Mouse (Mus musculus) hindbrain, embryonic 15.5 days (tissue): Measurements from ENCODE around the gene Fgfr2. TPM values are rescaled to one million over a fixed set of nuclear protein-coding genes. Genes with fewer than 3 reads are reported as not detected.
A peak's percentile ranks its signal among the peaks of the same experiment; 100 is the strongest.

ENCODE experiments used
- ATAC-seq: fragments of 200-750 bp; cut with Nextera tagmentation; 2 replicates; pipeline ENCODE4 v1.8.0; 2017; ENCODE audit warnings: low read depth, moderate number of reproducible peaks, moderate TSS enrichment; ENCODE audit not compliant: low FRiP score
- H3K27ac ChIP-seq: fragments of 300-500 bp; sonication (generic); replicated peaks from 2 replicates; pipeline ENCODE4 v1.5.1; 2015; ENCODE audit warnings: mild to moderate bottlenecking, inconsistent platforms
- H3K27me3 ChIP-seq: fragments of 300-500 bp; sonication (generic); 2 replicates; pipeline ENCODE4 v1.6.1; 2015; ENCODE audit warnings: control low read depth, inconsistent platforms
- H3K36me3 ChIP-seq: fragments of 300-500 bp; sonication (generic); 2 replicates; pipeline ENCODE4 v1.6.1; 2015; ENCODE audit warnings: control low read depth, inconsistent platforms
- H3K4me1 ChIP-seq: fragments of 300-500 bp; sonication (generic); replicated peaks from 2 replicates; pipeline ENCODE4 v1.6.1; 2015; ENCODE audit warnings: control low read depth, inconsistent platforms
- H3K4me2 ChIP-seq: fragments of 300-500 bp; sonication (generic); 2 replicates; pipeline ENCODE4 v1.6.1; 2015; ENCODE audit warnings: moderate library complexity, mild to moderate bottlenecking, inconsistent platforms
- H3K4me3 ChIP-seq: fragments of 300-500 bp; sonication (generic); 2 replicates; pipeline ENCODE4 v1.5.1; 2015; ENCODE audit warnings: mild to moderate bottlenecking, inconsistent platforms
- H3K9ac ChIP-seq: fragments of 300-500 bp; sonication (generic); 2 replicates; pipeline ENCODE4 v1.6.1; 2015; ENCODE audit warnings: inconsistent platforms
- H3K9me3 ChIP-seq: fragments of 300-500 bp; sonication (generic); 2 replicates; pipeline ENCODE4 v1.6.1; 2016; ENCODE audit warnings: control low read depth, inconsistent platforms
- WGBS: fragments of 180-500 bp; shearing (Covaris S2); methylation state at CpG from one replicate; pipeline ENCODE4 v1.1.7; 2015; 5-methylcytosine and 5-hydroxymethylcytosine counted together
- polyA plus RNA-seq: library from polyadenylated mRNA; unstranded; fragments of >200 nt; fragmentation: Nextera tagmentation; extraction: Ambion mirVana; gene quantifications from 2 replicates; pipeline ENCODE4 v1.2.1, GENCODE M21; 2015

The Fgfr2 gene
- polyA plus RNA-seq, 1 experiment from 2014 or later, result 28.5 TPM

- no peaks in the 10 kb centered on the region for H3K4me1 ChIP-seq
- no peaks in the 10 kb centered on the region for H3K9me3 ChIP-seq
- 43% methylated on average over 10 of the region's 10 CpGs for WGBS
These were observed 766.0 kb downstream of the Fgfr2 start for GRCm38 (mm10) chr7:132356881-132357840.

GRCm38 (mm10) chr7:132356185-132356584, 767.0 kb downstream of the Fgfr2 start:
- H3K27ac ChIP-seq, result no peak overlapping the region
- ATAC-seq, result no peak
- no peaks in the 10 kb centered on the region for H3K27me3 ChIP-seq
- no peak overlapping the region for H3K4me3 ChIP-seq
- 18% methylated on average over 8 of the region's 8 CpGs for WGBS
- H3K36me3 ChIP-seq, result no peaks in the 10 kb centered on the region
- H3K9me3 ChIP-seq, result no peaks in the 10 kb centered on the region
- no peak overlapping the region for H3K9ac ChIP-seq
- no peak overlapping the region for H3K4me2 ChIP-seq
- no peaks in the 10 kb centered on the region for H3K4me1 ChIP-seq

More at GRCm38 (mm10) chr7:132356881-132357840, 766.0 kb downstream of the Fgfr2 start:
- no peak for ATAC-seq
- Histone ChIP-seq H3K36me3 (no peaks in the 10 kb centered on the region), H3K4me3 (no peak overlapping the region), H3K9ac (no peak overlapping the region), H3K27ac (no peak overlapping the region), H3K27me3 (no peaks in the 10 kb centered on the region), H3K4me2 (no peak overlapping the region)

GRCm38 (mm10) chr7:132355767-132356166, 767.4 kb downstream of the Fgfr2 start:
- WGBS, result 73% methylated on average over 6 of the region's 6 CpGs
- H3K4me1 ChIP-seq, result no peaks in the 10 kb centered on the region
- no peaks in the 10 kb centered on the region for H3K9me3 ChIP-seq
- H3K4me3 ChIP-seq, result no peak overlapping the region
- H3K27ac ChIP-seq, result no peak overlapping the region
- H3K36me3 ChIP-seq, result no peaks in the 10 kb centered on the region
- no peak overlapping the region for H3K4me2 ChIP-seq
- no peaks in the 10 kb centered on the region for H3K27me3 ChIP-seq
- no peak overlapping the region for H3K9ac ChIP-seq
- ATAC-seq, result no peak

- no peaks in the 10 kb centered on the region for H3K4me1 ChIP-seq
- no peak overlapping the region for H3K4me3 ChIP-seq
- ATAC-seq, result no peak
- H3K9ac ChIP-seq, result no peak overlapping the region
- no peaks in the 10 kb centered on the region for H3K9me3 ChIP-seq
- no peak overlapping the region for H3K4me2 ChIP-seq
- no peak overlapping the region for H3K27ac ChIP-seq
- H3K36me3 ChIP-seq, result no peaks in the 10 kb centered on the region
- WGBS, result 72% methylated on average over 6 of the region's 6 CpGs
- H3K27me3 ChIP-seq, result no peaks in the 10 kb centered on the region
These were observed 774.0 kb downstream of the Fgfr2 start for GRCm38 (mm10) chr7:132349075-132349572.

GRCm38 (mm10) chr7:132347273-132348045, 775.7 kb downstream of the Fgfr2 start:
- Histone ChIP-seq H3K36me3 (no peaks in the 10 kb centered on the region), H3K4me2 (no peak overlapping the region), H3K27ac (no peak overlapping the region), H3K4me3 (no peak overlapping the region), H3K27me3 (no peaks in the 10 kb centered on the region), H3K9ac (no peak overlapping the region), H3K9me3 (no peaks in the 10 kb centered on the region), H3K4me1 (no peaks in the 10 kb centered on the region)
- no peak for ATAC-seq
- WGBS, result 80% methylated on average over 9 of the region's 9 CpGs

- H3K9me3 ChIP-seq, result no peaks in the 10 kb centered on the region
- no peak for ATAC-seq
- H3K9ac ChIP-seq, result no peak overlapping the region
- no peaks in the 10 kb centered on the region for H3K4me1 ChIP-seq
- no peaks in the 10 kb centered on the region for H3K36me3 ChIP-seq
- no peak overlapping the region for H3K27ac ChIP-seq
- H3K27me3 ChIP-seq, result no peaks in the 10 kb centered on the region
- H3K4me2 ChIP-seq, result no peak overlapping the region
- WGBS, result 69% methylated on average over 5 of the region's 5 CpGs
- H3K4me3 ChIP-seq, result no peak overlapping the region
These were observed 777.6 kb downstream of the Fgfr2 start for GRCm38 (mm10) chr7:132345526-132346070.

GRCm38 (mm10) chr7:132344606-132345005, 778.5 kb downstream of the Fgfr2 start:
- Histone ChIP-seq H3K27me3 (no peaks in the 10 kb centered on the region), H3K9me3 (no peaks in the 10 kb centered on the region), H3K4me2 (no peak overlapping the region), H3K9ac (no peak overlapping the region), H3K27ac (no peak overlapping the region), H3K4me3 (no peak overlapping the region), H3K4me1 (no peaks in the 10 kb centered on the region), H3K36me3 (no peaks in the 10 kb centered on the region)
- 72% methylated on average over 4 of the region's 4 CpGs for WGBS
- no peak for ATAC-seq

- Histone ChIP-seq H3K4me2 (no peak overlapping the region), H3K9ac (no peak overlapping the region), H3K27ac (no peak overlapping the region), H3K4me1 (no peaks in the 10 kb centered on the region), H3K9me3 (no peaks in the 10 kb centered on the region), H3K27me3 (no peaks in the 10 kb centered on the region), H3K36me3 (no peaks in the 10 kb centered on the region), H3K4me3 (no peak overlapping the region)
- no peak for ATAC-seq
- WGBS, result 100% methylated on average over 2 of the region's 2 CpGs
These were observed 779.2 kb downstream of the Fgfr2 start for GRCm38 (mm10) chr7:132343900-132344299.

GRCm38 (mm10) chr7:132343146-132343545, 780.0 kb downstream of the Fgfr2 start:
- Histone ChIP-seq H3K27me3 (no peaks in the 10 kb centered on the region), H3K27ac (no peak overlapping the region), H3K4me3 (no peak overlapping the region), H3K9me3 (no peaks in the 10 kb centered on the region), H3K4me1 (no peaks in the 10 kb centered on the region), H3K9ac (no peak overlapping the region), H3K36me3 (no peaks in the 10 kb centered on the region), H3K4me2 (no peak overlapping the region)
- ATAC-seq, result no peak
- 68% methylated on average over 2 of the region's 2 CpGs for WGBS

- no peak overlapping the region for H3K4me3 ChIP-seq
- H3K27me3 ChIP-seq, result no peaks in the 10 kb centered on the region
- no peak overlapping the region for H3K9ac ChIP-seq
- no peak overlapping the region for H3K27ac ChIP-seq
- H3K4me2 ChIP-seq, result no peak overlapping the region
- H3K9me3 ChIP-seq, result no peaks in the 10 kb centered on the region
- H3K36me3 ChIP-seq, result no peaks in the 10 kb centered on the region
- WGBS, result 80% methylated on average over 14 of the region's 14 CpGs
- peaks cover 19% of the 10 kb centered on the region for H3K4me1 ChIP-seq
- no peak for ATAC-seq
These were observed 783.9 kb downstream of the Fgfr2 start for GRCm38 (mm10) chr7:132339041-132339839.

GRCm38 (mm10) chr7:132338350-132338749, 784.8 kb downstream of the Fgfr2 start:
- no peaks in the 10 kb centered on the region for H3K9me3 ChIP-seq
- ATAC-seq, result 0 out of 2 replicates have a peak, but pooled peaks have one; percentile 15
- no peak overlapping the region for H3K4me3 ChIP-seq
- H3K4me1 ChIP-seq, result peaks cover 19% of the 10 kb centered on the region
- H3K9ac ChIP-seq, result no peak overlapping the region
- H3K4me2 ChIP-seq, result no peak overlapping the region
- H3K27ac ChIP-seq, result no peak overlapping the region
- no peaks in the 10 kb centered on the region for H3K27me3 ChIP-seq
- WGBS, result 68% methylated on average over 6 of the region's 6 CpGs
- H3K36me3 ChIP-seq, result no peaks in the 10 kb centered on the region
